Mouse (Mus musculus) E14TG2a.4 (cell line): Measurements from ENCODE around the gene Gcnt3.

Source experiments
- CTCF ChIP-seq: conservative IDR thresholded peaks from 2 replicates; pipeline ENCODE4 v1.5.1; 2014; ENCODE audit warnings: low read length
- NANOG ChIP-seq: IDR thresholded peaks from 2 replicates; pipeline ENCODE4 v1.6.1; 2014; ENCODE audit warnings: borderline replicate concordance, low read length, mixed read lengths

DNA sequence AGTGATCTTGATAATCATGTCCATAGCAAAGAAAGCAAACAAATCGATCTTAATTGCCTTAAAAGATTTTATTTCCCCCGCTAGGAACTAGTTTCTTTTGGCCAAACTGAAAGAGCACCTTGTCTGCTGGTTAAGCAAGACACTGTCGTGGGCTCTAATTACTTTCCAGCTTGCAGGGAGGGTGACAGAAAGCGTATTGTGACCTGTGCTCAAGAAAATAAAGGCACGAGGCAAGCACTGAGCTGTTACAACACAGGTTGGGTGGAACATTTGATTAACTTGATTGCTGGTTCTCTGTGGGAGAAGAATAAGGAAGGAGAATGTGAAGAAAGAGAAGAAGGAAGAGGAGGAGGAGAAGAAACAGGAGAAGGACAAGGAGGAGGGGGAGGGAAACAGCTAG is 10.4 kb upstream of the Gcnt3 start:
- TF ChIP-seq CTCF (no peak), NANOG (no peak)
